Mouse (Mus musculus) right cerebral cortex, postnatal 10 days (tissue): ENCODE data around the gene Flrt3.

ENCODE experiments used
- DNase-seq, 2 experiments: peaks; one replicate each; pipeline ENCODE4 v3.0.0; 2021; ENCODE audit warnings: low spot score in 2 of 2

Gene Flrt3

GRCm38 (mm10) chr2:140653481-140653880 is 17.8 kb downstream of the Flrt3 start:
- DNase-seq, result no peak

DNA sequence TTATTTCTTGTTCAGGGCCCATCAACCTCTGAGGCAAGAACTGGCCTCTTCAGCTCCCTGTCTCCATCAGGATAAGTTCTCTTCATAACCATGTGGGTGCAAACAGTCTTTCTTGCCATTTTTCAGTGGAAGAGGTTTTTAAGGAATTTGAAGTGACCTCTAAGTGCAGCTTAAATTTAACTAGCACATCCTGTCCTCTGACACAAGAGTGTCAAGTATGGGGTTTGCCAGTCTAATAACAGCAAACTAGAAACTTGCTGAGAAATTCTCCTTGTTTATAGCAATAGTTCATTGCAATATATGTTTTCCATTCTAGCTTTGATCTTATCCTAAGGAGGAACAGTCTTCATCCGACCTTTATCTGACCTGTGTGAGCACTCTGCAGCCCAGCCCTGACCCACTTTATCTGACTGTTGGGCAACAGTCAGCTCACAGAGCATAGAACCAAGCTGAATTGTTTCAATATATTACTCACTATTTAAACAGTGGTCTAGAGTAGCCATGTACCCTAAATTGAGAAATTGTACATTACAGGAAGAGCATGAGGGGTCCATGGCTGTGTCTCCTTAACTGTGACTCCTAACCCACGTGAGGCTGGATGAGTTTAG is 49.4 kb downstream of the Flrt3 start:
- no peak for DNase-seq

- DNase-seq, result no peak
Observed at GRCm38 (mm10) chr2:140615451-140615850, 55.8 kb downstream of the Flrt3 start.
